In the genomic region with DNA sequence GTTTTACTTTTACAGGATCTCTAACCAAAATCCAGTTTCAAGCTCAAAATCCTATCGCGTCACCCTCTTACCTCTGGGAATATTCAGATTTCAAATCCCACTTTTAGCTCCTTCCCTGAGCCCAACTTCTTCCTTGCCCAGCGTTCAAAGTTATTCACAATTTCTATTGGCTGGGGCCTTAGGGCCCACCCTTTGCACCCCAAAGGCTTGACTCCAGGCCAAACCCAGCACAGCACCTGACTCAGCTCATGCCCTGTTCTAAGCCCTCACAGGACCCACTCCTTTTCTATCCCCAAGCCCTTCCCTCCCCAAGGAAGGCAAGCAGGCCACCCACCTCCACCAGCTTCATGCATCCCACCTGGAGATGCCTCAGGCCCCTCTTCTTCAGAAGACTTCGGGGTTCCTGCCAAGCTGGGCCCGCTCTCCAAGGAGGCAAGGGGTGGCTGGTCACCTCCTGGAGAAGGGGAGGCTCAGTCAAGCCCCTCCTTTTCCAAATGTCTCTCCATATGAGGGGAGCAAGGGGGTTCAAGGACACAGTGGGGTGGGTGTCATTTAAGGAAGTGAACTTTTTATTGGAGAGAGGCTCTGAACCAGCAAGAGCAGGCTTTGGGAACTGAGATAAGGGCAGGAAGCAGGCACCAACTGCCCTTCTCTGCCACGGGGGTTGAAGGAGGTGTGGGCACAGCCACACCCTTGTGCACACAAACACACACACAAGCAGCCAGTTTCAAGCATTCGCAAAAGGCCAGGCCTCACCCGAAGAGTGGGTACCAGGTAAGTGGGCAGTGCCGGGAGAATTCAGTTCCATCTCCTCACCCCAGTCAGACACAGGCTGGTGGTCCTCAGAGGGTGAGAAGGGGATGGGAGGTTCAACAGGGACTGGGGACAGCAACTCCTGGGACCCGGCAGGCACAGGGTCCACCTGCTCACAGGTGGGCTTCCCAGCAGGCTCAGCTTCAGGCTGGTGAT, we compare ENCODE assay signal across 12 mouse cellular contexts. TPM values are rescaled to one million over a fixed set of nuclear protein-coding genes. Genes with fewer than 3 reads are reported as not detected.
DNase-seq lines count a peak whose midpoint lies in the region; ATAC-seq and TF ChIP-seq lines count a peak whose summit lies in the region.
"Had no signal": no experiment of that assay in that cellular context is flagged by ENCODE, and none has a peak within 500 bp of the region (broad histone marks: within the 10 kb centered on the region; RNA-seq: fewer than 3 reads in every experiment).

No protein-coding gene starts in this region.

- TF ChIP-seq POLR2A in kidney, adult 2 months (IDR thresholded peaks at IDR 0.05; ENCODE audit: low read depth, low read length), result no peak
- peak; percentile 45 to 53; a peak in 3 of 4 replicates for TF ChIP-seq POLR2A in MEL (IDR thresholded peaks at IDR 0.05; ENCODE audit: control insufficient read depth in 1 of 2, insufficient read depth in 1 of 2, low read depth in 1 of 2, low read length in 2 of 2, poor library complexity in 1 of 2)

- no peaks in the 10 kb centered on the region for H3K36me3 ChIP-seq in kidney, adult 2 months (ENCODE audit: control insufficient read depth, insufficient read depth, low read length)
- peaks cover 0 to 13% of the 10 kb centered on the region in 2 experiments; a peak in 2 of 4 replicates for H3K36me3 ChIP-seq in MEL (ENCODE audit: control insufficient read depth in 1 of 2, insufficient read depth in 2 of 2, low read length in 2 of 2)
- H3K36me3 ChIP-seq in erythroblast, embryonic 14.5 days (ENCODE audit: control insufficient read depth), result peaks cover 71% of the 10 kb centered on the region

- no peak overlapping the region for H3K4me3 ChIP-seq in kidney, adult 2 months (ENCODE audit: insufficient read depth, low read depth, low read length)
- H3K4me3 ChIP-seq in MEL (ENCODE audit: control insufficient read depth in 1 of 2, insufficient read depth in 1 of 2, low read depth in 2 of 2, low read length in 2 of 2), result peak overlapping the region; percentile 81 to 88
- peak overlapping the region; percentile 86 for H3K4me3 ChIP-seq in erythroblast, embryonic 14.5 days (replicated peaks)

- peak overlapping the region; percentile 97 for H3K9ac ChIP-seq in MEL (ENCODE audit: control insufficient read depth, low read depth, low read length, poor library complexity, severe bottlenecking)

- WGBS in kidney, adult 2 months, result 86% methylated on average over 10 of the region's 10 CpGs

- peak; percentile 93 to 97 for TF ChIP-seq EP300 in MEL (IDR thresholded peaks at IDR 0.05; ENCODE audit: low read depth in 1 of 2, low read length in 2 of 2)

- H3K9me3 ChIP-seq in MEL (replicated peaks; ENCODE audit: insufficient read depth, low read length), result no peaks in the 10 kb centered on the region
- H3K9me3 ChIP-seq in erythroblast, embryonic 14.5 days (ENCODE audit: control insufficient read depth, low read length), result no peaks in the 10 kb centered on the region
- H3K9me3 ChIP-seq: hindbrain, embryonic 15.5 days had no signal

- TF ChIP-seq RAD21 in MEL (IDR thresholded peaks at IDR 0.05; ENCODE audit: low read depth, low read length), result no peak

- no peak overlapping the region for H3K27ac ChIP-seq in kidney, adult 2 months (ENCODE audit: insufficient read depth, low read depth, low read length)
- peak overlapping the region; percentile 99 for H3K27ac ChIP-seq in MEL (ENCODE audit: control insufficient read depth, low read depth, low read length)

- peak; percentile 45 for ATAC-seq in megakaryocyte progenitor cell, adult 5-6 weeks (replicated peaks; ENCODE audit: poor library complexity)

- H3K4me1 ChIP-seq in kidney, adult 2 months (ENCODE audit: control insufficient read depth, insufficient read depth, low read length), result 0 out of 2 replicates have a peak, but pooled peaks cover 4% of the 10 kb centered on the region
- peaks cover 3 to 23% of the 10 kb centered on the region in 2 experiments; a peak in 3 of 4 replicates for H3K4me1 ChIP-seq in MEL (ENCODE audit: control insufficient read depth in 1 of 2, insufficient read depth in 2 of 2, low read length in 2 of 2)
- H3K4me1 ChIP-seq in erythroblast, embryonic 14.5 days (ENCODE audit: control insufficient read depth), result peaks cover 79% of the 10 kb centered on the region

- peaks cover 35% of the 10 kb centered on the region for H3K79me2 ChIP-seq in MEL (ENCODE audit: control insufficient read depth, insufficient read depth, low read length, poor library complexity)

- no peak for TF ChIP-seq CTCF in kidney, adult 2 months (conservative IDR thresholded peaks at IDR 0.05; ENCODE audit: insufficient read depth, insufficient read length, low read depth, low read length)
- no peak for TF ChIP-seq CTCF in MEL (IDR thresholded peaks at IDR 0.05 in 2 of 3, conservative IDR thresholded peaks at IDR 0.05 in 1 of 3; ENCODE audit: control insufficient read depth in 1 of 3, insufficient read depth in 1 of 3, low read depth in 2 of 3, low read length in 3 of 3, poor library complexity in 1 of 3, severe bottlenecking in 1 of 3)

- no peaks in the 10 kb centered on the region for H3K27me3 ChIP-seq in kidney, adult 2 months (replicated peaks; ENCODE audit: control insufficient read depth, insufficient read depth, low read length)
- H3K27me3 ChIP-seq in MEL (ENCODE audit: control insufficient read depth in 1 of 2, insufficient read depth in 2 of 2, low read length in 2 of 2), result no peaks in the 10 kb centered on the region
- no peaks in the 10 kb centered on the region for H3K27me3 ChIP-seq in erythroblast, embryonic 14.5 days (ENCODE audit: control insufficient read depth)
- H3K27me3 ChIP-seq: hindbrain, embryonic 15.5 days had no signal

- DNase-seq in kidney, adult 2 months, result peak; percentile 23
- no peak for DNase-seq in kidney, adult 8-10 months
- DNase-seq in MEL (ENCODE audit: low read depth, low spot score), result peak; percentile 92
- no peak for DNase-seq in gastrocnemius, postnatal 25 days
- DNase-seq in thymus, postnatal 4 days, result no peak
- DNase-seq: embryo, embryonic 11 days; lung, adult 2 months; right cerebral cortex, adult 18-20 months; thymus, adult 2 months had no signal

TF ChIP-seq in MEL, 35 proteins besides CTCF, POLR2A, EP300 and RAD21 (continues in another document):
- no peak for TF ChIP-seq ZC3H11A (IDR thresholded peaks at IDR 0.05; ENCODE audit: low read depth, low read length)
- TF ChIP-seq SIN3A (IDR thresholded peaks at IDR 0.05; ENCODE audit: low read length), result peak; percentile 92
- no peak for TF ChIP-seq ZKSCAN1 (IDR thresholded peaks at IDR 0.05; ENCODE audit: low read depth, low read length)
- no peak for TF ChIP-seq ZNF384 (IDR thresholded peaks at IDR 0.05; ENCODE audit: low read depth, low read length)
- peak; percentile 43; the same call in 1 of the 2 replicates for TF ChIP-seq USF1 (IDR thresholded peaks at IDR 0.05; ENCODE audit: low read depth, low read length)
- TF ChIP-seq TCF12 (IDR thresholded peaks at IDR 0.05; ENCODE audit: low read depth, low read length), result peak; percentile 92
- TF ChIP-seq ELF1 (IDR thresholded peaks at IDR 0.05; ENCODE audit: low read depth, low read length), result peak; percentile 40; the same call in 1 of the 2 replicates
- peak; percentile 52 for TF ChIP-seq BHLHE40 (IDR thresholded peaks at IDR 0.05; ENCODE audit: borderline replicate concordance, low read depth, low read length)

RNA-seq across cellular contexts. Expression of gene Inafm1, which starts 1.8 kb away (rescaled TPM):
- polyA plus RNA-seq in kidney, adult 2 months (2012; rRNA removed), result 23.1 and 30.7 TPM in 2 replicates
- 38.0 and 50.7 TPM in 2 replicates for total RNA-seq in MEL (2012; rRNA removed)
- polyA plus RNA-seq in MEL (2012; ENCODE audit: insufficient read depth in 1 of 2, insufficient read length in 2 of 2, low read depth in 1 of 2, low replicate concordance in 2 of 2, missing spikeins in 1 of 2), result 10 to 100 TPM in 1 of 2 experiments, not detected in 1; 87.6 TPM
- polyA plus RNA-seq in erythroblast, embryonic 14.5 days (2012), result 7.8 and 7.9 TPM in 2 replicates
- total RNA-seq in megakaryocyte progenitor cell, adult 5-6 weeks (2015), result 5.0 and 11.3 TPM in 2 replicates
- total RNA-seq in megakaryocyte progenitor cell, adult 5-6 weeks (2017), result 5.2 and 6.8 TPM in 2 replicates
- total RNA-seq in gastrocnemius, postnatal 25 days (2021), result 10 to 100 TPM; 13.1 to 13.2 TPM

RNA-seq across cellular contexts. Expression of gene Ccdc9, which starts 11.4 kb away (rescaled TPM):
- polyA plus RNA-seq in kidney, adult 2 months (2012; rRNA removed), result 23.3 and 24.3 TPM in 2 replicates
- 57.4 and 63.6 TPM in 2 replicates for total RNA-seq in MEL (2012; rRNA removed)
- polyA plus RNA-seq in MEL (2012; ENCODE audit: insufficient read depth in 1 of 2, insufficient read length in 2 of 2, low read depth in 1 of 2, low replicate concordance in 2 of 2, missing spikeins in 1 of 2), result 10 to 100 TPM in 1 of 2 experiments, not detected in 1; 97.1 TPM
- 6.3 and 7.0 TPM in 2 replicates for polyA plus RNA-seq in erythroblast, embryonic 14.5 days (2012)
- 17.3 and 19.8 TPM in 2 replicates for total RNA-seq in megakaryocyte progenitor cell, adult 5-6 weeks (2015)
- total RNA-seq in megakaryocyte progenitor cell, adult 5-6 weeks (2017), result 87.9 and 99.6 TPM in 2 replicates
- 10 to 100 TPM; 29.1 to 36.9 TPM for total RNA-seq in gastrocnemius, postnatal 25 days (2021)

RNA-seq across cellular contexts. Expression of gene C5ar1, which starts 15.9 kb away (rescaled TPM):
- 3.4 and 4.2 TPM in 2 replicates for polyA plus RNA-seq in kidney, adult 2 months (2012; rRNA removed)
- not detected in 2 replicates for total RNA-seq in MEL (2012; rRNA removed)
- not detected for polyA plus RNA-seq in MEL (2012; ENCODE audit: insufficient read depth in 1 of 2, insufficient read length in 2 of 2, low read depth in 1 of 2, low replicate concordance in 2 of 2, missing spikeins in 1 of 2)
- polyA plus RNA-seq in erythroblast, embryonic 14.5 days (2012), result 0.02 TPM in 1 of 2 replicates, not detected in the other
- total RNA-seq in megakaryocyte progenitor cell, adult 5-6 weeks (2015), result 2.4 and 4.0 TPM in 2 replicates
- 0.57 and 1.2 TPM in 2 replicates for total RNA-seq in megakaryocyte progenitor cell, adult 5-6 weeks (2017)
- total RNA-seq in gastrocnemius, postnatal 25 days (2021), result 1 to 10 TPM; 1.6 to 2.9 TPM

RNA-seq across cellular contexts. Expression of gene C5ar2, which starts 31.3 kb away (rescaled TPM):
- 0.34 and 0.39 TPM in 2 replicates for polyA plus RNA-seq in kidney, adult 2 months (2012; rRNA removed)
- 0.92 and 1.7 TPM in 2 replicates for total RNA-seq in MEL (2012; rRNA removed)
- under 1 TPM in 1 of 2 experiments, not detected in 1; 0.49 TPM for polyA plus RNA-seq in MEL (2012; ENCODE audit: insufficient read depth in 1 of 2, insufficient read length in 2 of 2, low read depth in 1 of 2, low replicate concordance in 2 of 2, missing spikeins in 1 of 2)
- polyA plus RNA-seq in erythroblast, embryonic 14.5 days (2012), result 0.02 and 0.04 TPM in 2 replicates
- total RNA-seq in megakaryocyte progenitor cell, adult 5-6 weeks (2015), result 1.1 and 1.7 TPM in 2 replicates
- total RNA-seq in megakaryocyte progenitor cell, adult 5-6 weeks (2017), result 1.1 and 1.3 TPM in 2 replicates
- total RNA-seq in gastrocnemius, postnatal 25 days (2021), result under 1 TPM; 0.13 to 0.23 TPM

RNA-seq across cellular contexts. Expression of gene Bbc3, which starts 33.0 kb away (rescaled TPM):
- 5.1 and 5.2 TPM in 2 replicates for polyA plus RNA-seq in kidney, adult 2 months (2012; rRNA removed)
- 2.9 and 4.4 TPM in 2 replicates for total RNA-seq in MEL (2012; rRNA removed)
- 1 to 10 TPM in 1 of 2 experiments, not detected in 1; 9.3 TPM for polyA plus RNA-seq in MEL (2012; ENCODE audit: insufficient read depth in 1 of 2, insufficient read length in 2 of 2, low read depth in 1 of 2, low replicate concordance in 2 of 2, missing spikeins in 1 of 2)
- 63.0 and 92.9 TPM in 2 replicates for polyA plus RNA-seq in erythroblast, embryonic 14.5 days (2012)
- 0.25 and 1.8 TPM in 2 replicates for total RNA-seq in megakaryocyte progenitor cell, adult 5-6 weeks (2015)
- total RNA-seq in megakaryocyte progenitor cell, adult 5-6 weeks (2017), result 0.84 and 1.2 TPM in 2 replicates
- 1 to 10 TPM; 1.7 to 2.4 TPM for total RNA-seq in gastrocnemius, postnatal 25 days (2021)

Comparison
In these comparisons a context has a peak if more than half of its experiments do, and no peak if none do; other contexts are left out.
1. DNase-seq: peak in kidney, adult 2 months (single experiment) and MEL (single experiment); none in kidney, adult 8-10 months (0 of 2), gastrocnemius, postnatal 25 days (single experiment) and thymus, postnatal 4 days (single experiment).